Mouse (Mus musculus) MEL (cell line): ENCODE measurements around the gene Ppp1r10. TPM values are rescaled to one million over a fixed set of nuclear protein-coding genes. Genes with fewer than 3 reads are reported as not detected.

ENCODE experiments used
- DNase-seq: peaks from one replicate; pipeline ENCODE4 v3.0.0; 2011; ENCODE audit warnings: low read depth, low spot score
- H3K27ac ChIP-seq: 2 replicates; pipeline ENCODE4 v1.5.1; 2012; ENCODE audit warnings: low read depth, mild to moderate bottlenecking, control low read depth, low read length, moderate library complexity; ENCODE audit not compliant: control insufficient read depth
- H3K27me3 ChIP-seq, 2 experiments: fragments of 150-350 bp in 1 of 2; sonication (generic) in 1 of 2; 2 replicates each; pipeline ENCODE4 v1.6.1; 2012; ENCODE audit warnings: low read length in 2 of 2, mild to moderate bottlenecking in 2 of 2, improper control_type of control experiment in 1 of 2, moderate library complexity in 1 of 2; ENCODE audit not compliant: insufficient read depth in 2 of 2, control insufficient read depth in 1 of 2
- H3K36me3 ChIP-seq, 2 experiments: 2 replicates each; pipeline ENCODE4 v1.6.1; 2012 to 2014; ENCODE audit warnings: low read length in 2 of 2, improper control_type of control experiment in 1 of 2, inconsistent platforms in 1 of 2, mild to moderate bottlenecking in 1 of 2; ENCODE audit not compliant: insufficient read depth in 2 of 2, control insufficient read depth in 1 of 2
- H3K4me1 ChIP-seq, 2 experiments: fragments of 150-350 bp in 1 of 2; sonication (generic) in 1 of 2; 2 replicates each; pipeline ENCODE4 v1.6.1; 2012; ENCODE audit warnings: low read length in 2 of 2, improper control_type of control experiment in 1 of 2, mild to moderate bottlenecking in 1 of 2; ENCODE audit not compliant: insufficient read depth in 2 of 2, control insufficient read depth in 1 of 2
- H3K4me3 ChIP-seq, 2 experiments: fragments of 150-350 bp in 1 of 2; sonication (generic) in 1 of 2; 2 replicates each; pipeline ENCODE4 v1.5.1; 2012; ENCODE audit warnings: low read depth in 2 of 2, low read length in 2 of 2, mild to moderate bottlenecking in 2 of 2, moderate library complexity in 2 of 2, control low read depth in 1 of 2, improper control_type of control experiment in 1 of 2; ENCODE audit not compliant: control insufficient read depth in 1 of 2, insufficient read depth in 1 of 2
- H3K79me2 ChIP-seq: 2 replicates; pipeline ENCODE4 v1.6.1; 2012; ENCODE audit warnings: mild to moderate bottlenecking, low read length, moderate library complexity; ENCODE audit not compliant: control insufficient read depth, poor library complexity, insufficient read depth
- H3K9ac ChIP-seq: 2 replicates; pipeline ENCODE4 v1.6.1; 2012; ENCODE audit warnings: low read depth, mild to moderate bottlenecking, control low read depth, low read length, moderate library complexity; ENCODE audit not compliant: control insufficient read depth, poor library complexity, severe bottlenecking
- H3K9me3 ChIP-seq: fragments of 150-350 bp; sonication (generic); replicated peaks from 2 replicates; pipeline ENCODE4 v1.6.1; 2012; ENCODE audit warnings: mild to moderate bottlenecking, low read length, improper control_type of control experiment, moderate library complexity; ENCODE audit not compliant: insufficient read depth
- CHD2 ChIP-seq: IDR thresholded peaks from 2 replicates; pipeline ENCODE4 v1.6.1; 2011; ENCODE audit warnings: low read length, improper control_type of control experiment
- EP300 ChIP-seq, 2 experiments: IDR thresholded peaks; 2 replicates each; pipeline ENCODE4 v1.6.1; 2011; ENCODE audit warnings: improper control_type of control experiment in 2 of 2, low read length in 2 of 2, low read depth in 1 of 2, mild to moderate bottlenecking in 1 of 2
- ETS1 ChIP-seq: IDR thresholded peaks from 2 replicates; pipeline ENCODE4 v1.6.1; 2012; ENCODE audit warnings: low read depth, mild to moderate bottlenecking, inconsistent platforms, low read length, improper control_type of control experiment, moderate library complexity
- GABPA ChIP-seq: IDR thresholded peaks from 2 replicates; pipeline ENCODE4 v1.6.1; 2012; ENCODE audit warnings: low read depth, mild to moderate bottlenecking, inconsistent platforms, low read length, improper control_type of control experiment, moderate library complexity
- GATA1 ChIP-seq: IDR thresholded peaks from 2 replicates; pipeline ENCODE4 v1.6.1; 2011; ENCODE audit warnings: low read depth, low read length, improper control_type of control experiment
- JUND ChIP-seq: IDR thresholded peaks from 2 replicates; pipeline ENCODE4 v1.6.1; 2011; ENCODE audit warnings: low read depth, mild to moderate bottlenecking, improper control_type of control experiment, low read length
- KAT2A ChIP-seq: conservative IDR thresholded peaks from 2 replicates; pipeline ENCODE4 v1.6.1; 2012; ENCODE audit warnings: low read depth, low read length, improper control_type of control experiment, inconsistent platforms
- MAX ChIP-seq: IDR thresholded peaks from 2 replicates; pipeline ENCODE4 v1.6.1; 2011; ENCODE audit warnings: low read length, improper control_type of control experiment
- MXI1 ChIP-seq: IDR thresholded peaks from 2 replicates; pipeline ENCODE4 v1.6.1; 2011; ENCODE audit warnings: mild to moderate bottlenecking, low read depth, low read length, improper control_type of control experiment
- MYB ChIP-seq: IDR thresholded peaks from 2 replicates; pipeline ENCODE4 v1.6.1; 2011; ENCODE audit warnings: mild to moderate bottlenecking, low read depth, low read length, improper control_type of control experiment
- MYC ChIP-seq: IDR thresholded peaks from 2 replicates; pipeline ENCODE4 v1.6.1; 2011; ENCODE audit warnings: low read depth, mild to moderate bottlenecking, low read length, improper control_type of control experiment, moderate library complexity
- POLR2A ChIP-seq, 2 experiments: IDR thresholded peaks; 2 replicates each; pipeline ENCODE4 v1.6.1; 2011 to 2012; ENCODE audit warnings: low read length in 2 of 2, mild to moderate bottlenecking in 2 of 2, control low read depth in 1 of 2, improper control_type of control experiment in 1 of 2, low read depth in 1 of 2, moderate library complexity in 1 of 2; ENCODE audit not compliant: control insufficient read depth in 1 of 2, insufficient read depth in 1 of 2, poor library complexity in 1 of 2
- POLR2AphosphoS5 ChIP-seq: IDR thresholded peaks from 2 replicates; pipeline ENCODE4 v1.6.1; 2012; ENCODE audit warnings: low read depth, borderline replicate concordance, mild to moderate bottlenecking, inconsistent platforms, low read length, moderate library complexity, mixed read lengths
- RCOR1 ChIP-seq: IDR thresholded peaks from 2 replicates; pipeline ENCODE4 v1.6.1; 2012; ENCODE audit warnings: low read depth, mild to moderate bottlenecking, inconsistent platforms, low read length, improper control_type of control experiment
- SMC3 ChIP-seq: IDR thresholded peaks from 2 replicates; pipeline ENCODE4 v1.6.1; 2011; ENCODE audit warnings: low read depth, low read length, improper control_type of control experiment
- TAL1 ChIP-seq: IDR thresholded peaks from 2 replicates; pipeline ENCODE4 v1.6.1; 2012; ENCODE audit warnings: mild to moderate bottlenecking, inconsistent platforms, low read length, moderate library complexity, mixed read lengths
- TBP ChIP-seq: IDR thresholded peaks from 2 replicates; pipeline ENCODE4 v1.8.0; 2011; ENCODE audit warnings: low read depth, low read length, improper control_type of control experiment
- TCF12 ChIP-seq: IDR thresholded peaks from 2 replicates; pipeline ENCODE4 v1.6.1; 2014; ENCODE audit warnings: low read depth, mild to moderate bottlenecking, inconsistent platforms, low read length, improper control_type of control experiment, moderate library complexity
- UBTF ChIP-seq: IDR thresholded peaks from 2 replicates; pipeline ENCODE4 v1.6.1; 2012; ENCODE audit warnings: low read depth, mild to moderate bottlenecking, inconsistent platforms, low read length, improper control_type of control experiment, moderate library complexity, borderline replicate concordance; ENCODE audit not compliant: insufficient read depth
- USF1 ChIP-seq: IDR thresholded peaks from 2 replicates; pipeline ENCODE4 v1.6.1; 2014; ENCODE audit warnings: low read depth, mild to moderate bottlenecking, inconsistent platforms, low read length, improper control_type of control experiment, moderate library complexity
- ZC3H11A ChIP-seq: IDR thresholded peaks from 2 replicates; pipeline ENCODE4 v1.6.1; 2012; ENCODE audit warnings: low read depth, mild to moderate bottlenecking, inconsistent platforms, low read length, improper control_type of control experiment
- ZKSCAN1 ChIP-seq: IDR thresholded peaks from 2 replicates; pipeline ENCODE4 v1.6.1; 2012; ENCODE audit warnings: low read depth, mild to moderate bottlenecking, inconsistent platforms, low read length, improper control_type of control experiment, moderate library complexity
- ZNF384 ChIP-seq: IDR thresholded peaks from 2 replicates; pipeline ENCODE4 v1.6.1; 2012; ENCODE audit warnings: low read depth, mild to moderate bottlenecking, inconsistent platforms, low read length, improper control_type of control experiment
- polyA plus RNA-seq, 2 experiments: library from polyadenylated mRNA; stranded (reverse) in 1 of 2; unstranded in 1 of 2; fragments of >175 nt in 1 of 2; fragments of >200 nt in 1 of 2; gene quantifications; 2 replicates each; pipeline versions ENCODE4 v1.2.1 to v1.2.4; 2012; ENCODE audit warnings: low replicate concordance in 2 of 2, low read depth in 1 of 2; ENCODE audit not compliant: insufficient read length in 2 of 2, insufficient read depth in 1 of 2, missing spikeins in 1 of 2
- total RNA-seq: library from RNA; depleted of rRNA; stranded (reverse); fragments of 300-350 nt; gene quantifications from 2 replicates; pipeline ENCODE4 v1.2.3, GENCODE M21; 2012

Gene Ppp1r10
- total and polyA plus RNA-seq, 3 experiments: 25.3 to 61.4 TPM; not detected in 1

GRCm38 (mm10) chr17:35919864-35920301 is 3.6 kb downstream of the Ppp1r10 start:
- Histone ChIP-seq H3K36me3 (peaks cover 0 to 51% of the 10 kb centered on the region in 2 experiments; a peak in 2 of 4 replicates), H3K9ac (peak overlapping the region; percentile 66), H3K4me1 (peaks cover 9 to 46% of the 10 kb centered on the region in 2 experiments), H3K27me3 (no peaks in the 10 kb centered on the region), H3K79me2 (peaks cover 37% of the 10 kb centered on the region), H3K27ac (peak overlapping the region; percentile 90), H3K4me3 (peak overlapping the region in 1 of 2 experiments; percentile 17; a peak in 2 of 4 replicates), H3K9me3 (no peaks in the 10 kb centered on the region)
- peak; percentile 91 for DNase-seq
- TF ChIP-seq ZC3H11A (no peak), CHD2 (no peak), POLR2A (IDR thresholded peaks at IDR 0.05; ENCODE audit: control insufficient read depth in 1 of 2, insufficient read depth in 1 of 2, low read depth in 1 of 2, low read length in 2 of 2, poor library complexity in 1 of 2) (peak in 1 of 2 experiments; percentile 58; a peak in 2 of 4 replicates), TAL1 (peak; percentile 83), KAT2A (no peak), SMC3 (no peak), MYB (no peak), EP300 (IDR thresholded peaks at IDR 0.05; ENCODE audit: low read depth in 1 of 2, low read length in 2 of 2) (no peak), TBP (peak; percentile 91), USF1 (no peak), RCOR1 (no peak), GABPA (no peak), UBTF (no peak), TCF12 (no peak), JUND (no peak)
- TF ChIP-seq, all 39 proteins: peak for 3

- peak overlapping the region; percentile 66 for H3K9ac ChIP-seq
- peaks cover 33% of the 10 kb centered on the region for H3K79me2 ChIP-seq
- TF ChIP-seq ZKSCAN1: no peak
- TF ChIP-seq ZNF384: no peak
- no peak for TF ChIP-seq POLR2AphosphoS5
- no peak for TF ChIP-seq MAX
- TF ChIP-seq UBTF: no peak
- no peak for TF ChIP-seq MYC
- no peak for TF ChIP-seq TCF12
- no peak for TF ChIP-seq GATA1
- TF ChIP-seq ETS1: no peak
- no peak for TF ChIP-seq MXI1
- H3K36me3 ChIP-seq: peaks cover 1 to 54% of the 10 kb centered on the region in 2 experiments; a peak in 3 of 4 replicates
- H3K27me3 ChIP-seq: no peaks in the 10 kb centered on the region
- H3K4me3 ChIP-seq: peak overlapping the region in 1 of 2 experiments; percentile 17; a peak in 1 of 4 replicates
- peaks cover 10 to 49% of the 10 kb centered on the region in 2 experiments for H3K4me1 ChIP-seq
- H3K27ac ChIP-seq: peak overlapping the region; percentile 90
- no peaks in the 10 kb centered on the region for H3K9me3 ChIP-seq
- peak; percentile 54 for DNase-seq
Measured at GRCm38 (mm10) chr17:35920384-35920783, 4.2 kb downstream of the Ppp1r10 start.
